Mouse (Mus musculus) CH12.LX (cell line): ENCODE data around the gene Nppa.

Experiments used
- CHD1 ChIP-seq: IDR thresholded peaks from 2 replicates; pipeline ENCODE4 v1.6.1; 2012; ENCODE audit warnings: low read depth, low read length, improper control_type of control experiment, inconsistent platforms
- EP300 ChIP-seq: IDR thresholded peaks from 2 replicates; pipeline ENCODE4 v1.6.1; 2011; ENCODE audit warnings: low read length, improper control_type of control experiment
- JUN ChIP-seq: IDR thresholded peaks from 2 replicates; pipeline ENCODE4 v1.6.1; 2011; ENCODE audit warnings: low read depth, mild to moderate bottlenecking, low read length, improper control_type of control experiment, moderate library complexity; ENCODE audit not compliant: insufficient read depth
- MAX ChIP-seq: IDR thresholded peaks from 2 replicates; pipeline ENCODE4 v1.6.1; 2011; ENCODE audit warnings: low read length, improper control_type of control experiment
- MXI1 ChIP-seq: IDR thresholded peaks from 2 replicates; pipeline ENCODE4 v1.6.1; 2011; ENCODE audit warnings: mild to moderate bottlenecking, low read depth, low read length, improper control_type of control experiment
- POLR2AphosphoS2 ChIP-seq: IDR thresholded peaks from 2 replicates; pipeline ENCODE4 v1.6.1; 2011; ENCODE audit warnings: low read depth, low read length, improper control_type of control experiment
- RCOR1 ChIP-seq: conservative IDR thresholded peaks from 2 replicates; pipeline ENCODE4 v1.6.1; 2012; ENCODE audit warnings: low read depth, mild to moderate bottlenecking, inconsistent platforms, low read length, improper control_type of control experiment
- TCF12 ChIP-seq: IDR thresholded peaks from 2 replicates; pipeline ENCODE4 v1.6.1; 2014; ENCODE audit warnings: low read depth, mild to moderate bottlenecking, inconsistent platforms, low read length, improper control_type of control experiment
- ZMIZ1 ChIP-seq: IDR thresholded peaks from 2 replicates; pipeline ENCODE4 v1.6.1; 2012; ENCODE audit warnings: low read depth, mild to moderate bottlenecking, inconsistent platforms, low read length, improper control_type of control experiment

- TF ChIP-seq EP300 = no peak
- no peak for TF ChIP-seq RCOR1
- no peak for TF ChIP-seq MXI1
- no peak for TF ChIP-seq MAX
- TF ChIP-seq POLR2AphosphoS2 = no peak
- no peak for TF ChIP-seq ZMIZ1
- no peak for TF ChIP-seq JUN
- no peak for TF ChIP-seq CHD1
- no peak for TF ChIP-seq TCF12
Observed at GRCm38 (mm10) chr4:147962781-147963180, 37.7 kb upstream of the Nppa start.
